Mouse (Mus musculus) cerebellum, postnatal 14 days (tissue): ENCODE measurements around the gene Lamp2.
"Not testable (repeated sequence)": the region's sequence is repeated elsewhere in the genome, so short reads cannot be mapped to it uniquely, and the experiment has no call there.

Experiments
- DNase-seq, 2 experiments: peaks; one replicate each; pipeline ENCODE4 v3.0.0; 2021; ENCODE audit warnings: mixed read lengths in 2 of 2

Gene Lamp2

DNA sequence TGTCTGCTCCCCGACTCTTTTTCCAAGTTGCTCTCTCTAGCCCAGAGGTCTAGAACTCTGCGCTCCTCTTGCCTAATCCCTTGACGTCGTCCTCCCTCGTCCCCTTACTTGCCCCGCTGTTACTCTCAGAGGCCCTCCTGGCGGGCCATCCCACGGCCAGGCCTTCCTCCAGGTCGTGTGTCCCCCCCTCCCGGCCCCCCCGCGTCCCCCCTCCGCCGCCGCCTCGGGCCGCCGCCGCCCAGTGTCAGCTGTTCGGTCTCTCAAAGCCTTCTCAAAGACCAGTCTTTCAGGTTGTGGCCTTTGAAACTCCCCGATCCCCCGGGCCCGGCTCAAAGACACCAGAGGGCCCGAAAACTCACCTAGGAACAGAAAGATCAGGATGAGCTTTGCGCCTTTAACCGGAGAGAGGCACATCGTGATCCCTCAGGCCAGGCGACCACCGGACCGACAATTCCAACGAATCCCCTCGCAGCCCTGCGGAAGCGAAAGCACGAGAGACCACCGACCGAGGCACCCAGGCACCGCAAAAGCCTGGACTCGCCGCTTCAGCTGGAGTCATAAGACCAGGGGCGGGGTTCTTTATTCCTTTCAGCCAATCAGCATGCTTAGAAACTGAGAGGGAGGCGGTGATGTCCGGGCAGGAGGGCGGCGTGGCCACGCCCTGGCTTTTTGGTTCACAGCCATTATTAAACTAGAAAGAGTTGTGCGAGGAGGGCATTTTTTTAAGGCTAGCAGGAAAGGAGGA lies at the start of gene Lamp2:
Lamp2 (minus strand) TSS at position 565 of the 745 bp plus-strand sequence.
- peak; percentile 80 to 81 for DNase-seq

DNA sequence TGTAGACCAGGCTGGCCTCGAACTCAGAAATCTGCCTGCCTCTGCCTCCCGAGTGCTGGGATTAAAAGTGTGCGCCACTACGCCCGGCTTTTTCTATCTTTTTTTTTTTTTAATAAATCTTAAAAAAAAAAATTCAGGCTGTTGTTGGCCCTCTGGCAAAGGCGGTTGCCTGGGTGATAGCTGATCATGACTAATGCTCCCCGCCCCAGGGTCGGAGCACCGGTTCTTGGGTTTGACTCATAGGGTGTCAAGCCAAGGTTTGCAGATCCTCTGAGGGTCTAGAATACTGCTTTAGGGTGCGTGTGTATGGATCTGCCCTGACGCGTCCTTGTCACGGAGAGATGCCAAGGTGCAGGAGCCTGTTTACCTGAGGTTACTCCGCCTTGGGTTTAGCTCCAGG lies 48.6 kb upstream of the Lamp2 start:
- no peak for DNase-seq

DNA sequence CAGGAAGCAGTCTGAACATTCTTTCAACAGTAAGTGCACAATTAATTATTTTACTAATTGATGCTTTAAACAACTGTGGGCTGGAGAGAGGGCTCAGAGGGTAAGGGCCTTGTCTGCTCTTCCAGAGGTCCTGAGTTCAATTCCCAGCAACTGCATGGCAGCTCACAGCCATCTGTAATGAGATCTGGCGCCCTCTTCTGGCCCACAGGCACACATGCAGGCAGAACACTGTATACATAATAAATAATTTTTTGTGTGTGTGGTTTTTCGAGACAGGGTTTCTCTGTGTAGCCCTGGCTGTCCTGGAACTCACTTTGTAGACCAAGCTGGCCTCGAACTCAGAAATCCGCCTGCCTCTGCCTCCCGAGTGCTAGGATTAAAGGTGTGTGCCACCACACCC lies 45.9 kb upstream of the Lamp2 start:
- DNase-seq, result not testable (repeated sequence)

DNA sequence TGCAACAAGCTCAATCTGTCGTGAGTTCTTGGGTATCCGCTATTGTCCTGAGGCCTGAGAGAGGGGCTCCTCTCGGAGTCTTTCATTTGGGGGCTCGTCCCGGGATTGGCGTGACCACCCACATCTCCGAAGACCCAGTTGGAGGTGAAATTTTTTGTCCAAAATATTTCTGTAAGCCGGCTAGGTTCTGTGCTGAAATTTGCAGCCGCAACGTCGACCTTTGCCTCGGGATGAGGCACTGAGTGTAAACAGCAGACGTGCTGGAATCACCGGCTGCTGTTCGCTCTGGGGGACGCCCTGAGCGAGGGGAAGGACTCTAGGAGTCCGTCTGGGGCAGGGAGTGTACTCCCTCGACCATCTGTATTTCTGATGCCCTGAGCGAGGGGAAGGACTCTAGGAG lies 29.2 kb upstream of the Lamp2 start:
- not testable (repeated sequence) for DNase-seq

DNA sequence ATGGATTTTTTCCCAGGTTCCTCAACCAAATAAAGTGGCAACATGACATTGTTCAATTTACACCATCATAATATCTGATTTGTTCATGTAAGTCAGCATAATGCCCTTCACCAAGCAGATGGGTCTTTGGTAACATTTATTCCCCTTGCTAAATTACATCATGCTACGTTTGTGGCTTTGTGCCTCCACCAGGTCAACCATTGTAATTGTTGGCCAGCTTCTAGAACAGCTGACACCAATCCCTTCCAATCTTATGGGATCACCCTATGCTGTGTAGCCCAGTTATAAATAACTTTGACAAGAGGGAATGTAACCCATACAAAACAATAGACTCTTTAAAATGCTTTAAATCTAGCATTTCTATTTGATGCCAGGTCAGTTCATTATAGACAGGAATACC lies 22.3 kb upstream of the Lamp2 start:
- DNase-seq, result peak; percentile 33 to 34

DNA sequence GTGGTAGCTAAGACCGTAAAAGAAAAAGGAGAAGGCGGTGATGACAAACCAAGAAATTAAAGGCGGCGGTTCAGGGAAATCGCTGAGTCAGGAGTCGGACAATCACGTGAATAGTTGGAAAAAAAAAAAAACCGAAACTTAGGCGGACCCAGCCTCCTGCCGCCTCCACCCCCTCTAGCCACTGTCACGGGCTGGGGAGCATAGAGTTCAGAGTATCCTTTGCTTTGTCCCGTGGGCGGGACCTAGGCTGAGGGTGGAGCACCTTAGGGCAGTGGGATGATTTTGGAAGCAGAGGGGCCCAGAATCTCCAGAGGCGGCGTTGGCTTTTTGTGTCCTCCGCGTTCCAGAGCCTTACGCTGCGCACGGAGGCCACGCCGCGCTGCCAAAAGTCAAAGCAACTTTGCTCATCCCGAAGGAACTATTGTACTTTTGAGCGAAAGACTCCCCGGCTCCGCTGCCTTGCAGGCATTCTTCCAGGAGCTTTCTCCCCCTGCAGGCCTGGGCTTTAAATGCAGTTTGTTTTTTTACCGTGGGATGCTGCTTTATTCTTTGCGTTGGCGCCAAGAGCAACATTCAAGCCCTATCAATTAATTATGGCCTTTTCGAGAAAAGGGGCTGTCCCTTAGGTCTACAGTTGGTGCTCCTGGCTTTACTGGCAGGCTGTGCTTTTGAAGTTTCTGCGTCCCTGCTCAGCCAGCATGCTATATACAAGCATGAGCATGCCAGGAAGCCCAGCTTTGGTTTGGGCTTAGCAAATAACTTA lies 17.5 kb upstream of the Lamp2 start:
- peak; percentile 66 for DNase-seq

DNA sequence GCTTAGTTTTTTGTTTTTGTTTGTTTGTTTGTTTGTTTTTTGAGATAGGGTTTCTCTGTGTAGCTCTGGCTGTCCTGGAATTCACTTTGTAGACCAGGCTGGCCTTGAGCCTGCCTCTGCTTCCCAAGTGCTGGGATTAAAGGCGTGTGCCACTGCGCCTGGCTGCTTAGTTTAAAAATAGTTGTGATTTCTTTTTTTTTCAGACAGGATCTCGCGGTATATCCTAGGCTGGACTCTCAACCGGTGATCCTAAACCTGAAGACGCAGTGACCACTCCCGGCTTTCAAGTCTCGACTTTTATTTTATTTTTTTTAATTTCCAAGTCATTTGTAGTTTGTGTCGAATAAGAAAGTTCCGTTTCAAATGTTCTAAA lies 16.9 kb upstream of the Lamp2 start:
- no peak for DNase-seq

DNA sequence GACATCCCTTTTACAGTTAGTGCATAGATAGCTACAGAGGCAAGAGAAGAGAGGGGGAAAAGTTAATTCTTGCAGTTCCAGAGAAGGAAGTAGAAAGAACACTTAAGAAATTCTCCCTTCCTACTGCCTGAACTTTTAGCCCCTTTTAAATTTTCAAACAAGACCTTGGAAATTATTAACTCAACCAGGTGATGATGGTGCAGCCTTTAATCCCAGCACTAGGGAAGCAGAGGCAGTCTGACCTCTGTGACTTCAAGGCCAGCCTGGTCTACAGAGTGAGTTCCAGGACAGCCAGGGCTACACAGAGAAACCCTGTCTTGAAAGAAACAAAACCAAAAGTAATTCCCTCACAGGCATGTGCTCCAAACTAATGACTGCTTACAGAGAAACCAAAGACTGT lies 10.0 kb upstream of the Lamp2 start:
- no peak for DNase-seq

DNA sequence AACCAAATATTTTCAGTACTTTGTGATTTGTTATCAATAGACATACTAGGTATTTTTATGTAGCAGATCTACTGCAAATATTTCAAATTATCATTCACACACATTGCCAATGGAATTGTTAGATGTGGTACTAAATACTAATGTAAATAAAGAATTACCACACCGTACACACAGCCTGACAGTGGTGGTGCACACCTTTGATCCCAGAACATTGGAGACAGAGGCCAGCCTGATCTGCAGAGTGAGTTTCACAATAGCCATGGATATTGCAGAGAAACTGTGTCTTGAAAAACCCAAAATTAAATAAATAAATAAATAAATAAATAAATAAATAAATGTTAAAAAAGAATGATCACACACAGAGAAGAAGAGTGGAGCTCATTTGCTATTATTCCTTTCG lies 6.9 kb upstream of the Lamp2 start:
- no peak for DNase-seq

DNA sequence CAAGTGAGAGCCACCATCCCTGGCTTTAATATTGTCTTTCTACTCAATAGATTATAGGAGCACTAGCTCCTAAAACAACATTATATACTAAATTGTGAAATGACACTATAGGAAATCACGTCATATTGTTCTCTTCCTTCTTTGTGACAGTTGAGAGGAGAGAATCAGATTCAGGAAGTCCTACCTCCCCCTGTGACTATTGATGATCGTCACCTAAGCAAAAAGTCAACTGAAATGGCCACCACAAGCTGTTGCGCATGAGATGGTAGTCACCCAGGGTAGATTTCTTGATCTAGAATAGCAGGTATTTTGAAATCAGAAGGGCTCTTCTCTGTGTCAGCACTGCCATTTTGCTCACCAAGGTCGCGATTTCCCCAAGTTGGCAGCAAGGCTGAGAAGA lies 5.8 kb upstream of the Lamp2 start:
- no peak for DNase-seq

DNA sequence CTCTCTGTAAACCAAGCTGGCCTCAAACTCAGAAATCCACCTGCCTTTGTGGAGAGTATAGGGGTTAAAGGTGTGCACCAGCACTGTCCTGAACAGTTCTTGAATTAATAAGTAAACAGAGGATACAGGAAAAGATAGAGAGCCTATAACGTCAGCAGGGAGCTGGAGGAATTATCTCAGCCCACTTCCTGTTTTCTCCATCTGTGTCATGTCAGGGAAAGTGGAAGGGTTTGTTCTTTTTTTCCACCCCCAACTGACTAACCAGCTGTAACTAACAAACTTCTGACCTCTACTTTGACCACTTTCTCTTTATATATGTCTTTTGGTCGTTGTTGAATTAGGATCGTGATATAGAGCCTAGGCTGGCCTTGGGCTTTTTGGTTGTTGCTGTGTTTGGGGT lies 4.6 kb upstream of the Lamp2 start:
- DNase-seq, result no peak

DNA sequence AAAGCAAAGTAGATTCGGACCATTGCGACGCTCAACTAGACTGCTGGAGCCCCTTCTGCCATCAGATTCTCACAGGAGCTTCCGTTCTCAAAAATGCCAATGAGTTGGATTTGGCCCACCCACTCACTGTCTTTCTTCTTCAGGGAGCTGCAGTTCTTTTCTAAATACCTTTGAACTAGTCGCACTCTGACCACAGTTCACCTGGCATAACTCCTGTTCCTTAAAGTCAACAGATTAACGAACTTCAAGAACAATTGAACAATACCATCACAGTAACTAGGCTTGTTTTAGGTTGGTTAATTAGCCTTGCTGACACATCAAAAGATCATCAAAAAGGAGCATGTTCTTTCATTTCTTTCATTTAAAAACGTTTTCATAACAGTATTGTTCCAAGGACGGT lies 2.8 kb upstream of the Lamp2 start:
- DNase-seq, result no peak

DNA sequence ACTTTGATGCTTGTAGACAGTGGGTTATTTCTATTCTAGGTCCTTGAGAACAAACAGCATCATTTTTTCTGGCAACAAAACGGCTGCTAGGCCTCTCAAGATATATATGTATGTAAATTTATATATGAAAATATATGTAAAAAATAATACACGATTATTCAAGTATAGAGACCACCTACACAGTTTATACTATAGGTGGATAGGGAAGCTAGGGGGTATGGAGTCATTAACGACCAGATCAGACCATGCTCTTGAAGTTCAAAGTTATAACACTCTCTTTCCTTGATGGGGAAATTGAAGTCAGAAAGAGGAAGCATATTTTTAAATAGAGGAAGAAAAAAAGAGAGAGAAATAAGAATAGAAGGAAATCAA lies 367 bp upstream of the Lamp2 start:
- no peak for DNase-seq

DNA sequence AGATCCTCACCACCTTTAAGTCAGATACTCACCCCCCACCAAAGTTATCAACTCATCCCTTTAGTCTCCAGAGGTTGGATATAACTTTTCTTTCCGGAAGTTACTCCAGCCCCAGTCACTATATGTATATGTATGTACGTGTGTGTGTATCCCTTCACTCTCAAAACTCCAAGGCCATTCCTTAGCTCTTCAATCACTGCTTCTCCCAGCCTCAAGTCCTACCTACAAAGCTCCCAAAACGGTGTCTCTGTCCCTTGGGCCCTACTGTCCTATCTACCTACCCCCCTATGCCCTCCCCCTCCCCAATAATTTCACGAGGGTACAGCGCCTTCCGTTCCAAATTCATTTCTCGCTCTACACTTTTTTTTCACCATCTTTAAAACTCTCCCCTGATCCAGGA lies 780 bp downstream of the Lamp2 start:
- no peak for DNase-seq

DNA sequence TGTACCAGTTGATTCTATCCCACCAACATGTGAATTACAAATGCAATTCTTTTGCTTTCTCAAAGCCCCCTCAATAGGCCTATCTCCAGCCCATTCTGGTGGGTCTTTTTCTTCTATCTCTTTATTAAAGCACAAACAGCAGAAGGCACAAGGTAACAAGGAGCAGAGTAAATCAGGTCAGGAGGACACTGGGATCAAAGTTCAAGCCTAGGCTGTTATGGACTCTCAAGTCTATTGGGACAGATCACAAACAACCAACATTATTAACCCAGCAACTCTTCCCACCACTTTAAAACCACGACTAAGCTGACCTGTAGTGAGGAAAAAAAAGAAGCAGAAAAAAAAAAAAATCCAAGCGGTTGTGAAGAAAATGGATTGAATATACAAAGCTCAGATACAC lies 1.4 kb downstream of the Lamp2 start:
- no peak for DNase-seq

DNA sequence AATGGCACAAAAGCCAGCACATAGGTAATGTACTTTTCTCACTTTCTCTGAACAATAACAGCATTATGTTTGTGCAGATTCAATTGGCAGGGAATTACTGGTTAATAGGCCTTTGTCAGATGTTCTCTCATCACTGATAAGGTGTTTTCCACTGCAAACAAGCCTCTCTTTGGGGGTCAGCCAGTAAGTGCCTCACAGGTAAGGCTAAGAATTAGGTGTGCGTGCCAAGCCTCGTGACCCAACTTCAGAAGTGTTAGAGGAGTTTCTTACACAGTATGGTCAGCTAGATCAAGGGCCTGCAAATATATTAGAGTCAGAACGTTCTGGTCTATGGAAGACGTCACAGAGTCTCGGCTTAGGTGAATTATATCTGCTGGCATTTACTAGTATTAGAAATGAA lies 2.3 kb downstream of the Lamp2 start:
- DNase-seq, result no peak

DNA sequence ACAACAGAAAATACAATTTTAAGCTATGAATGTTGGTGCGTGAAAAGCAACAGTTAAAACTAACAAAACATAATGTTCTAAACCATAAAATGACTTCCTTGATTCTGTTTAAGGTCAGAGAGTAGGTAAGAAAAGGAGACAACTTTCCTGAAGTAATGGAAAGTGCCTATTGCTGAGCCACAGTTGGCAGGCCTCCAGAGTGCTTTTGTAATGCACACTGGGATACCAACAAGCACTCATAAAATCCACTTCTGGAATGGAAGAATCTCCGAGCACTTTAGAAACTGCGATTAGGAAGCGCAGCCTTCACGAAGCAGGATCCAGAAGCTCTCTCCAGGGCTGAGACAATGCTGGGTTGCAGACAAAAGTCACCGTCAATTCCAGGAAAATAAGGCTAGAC lies 5.8 kb downstream of the Lamp2 start:
- DNase-seq, result no peak

DNA sequence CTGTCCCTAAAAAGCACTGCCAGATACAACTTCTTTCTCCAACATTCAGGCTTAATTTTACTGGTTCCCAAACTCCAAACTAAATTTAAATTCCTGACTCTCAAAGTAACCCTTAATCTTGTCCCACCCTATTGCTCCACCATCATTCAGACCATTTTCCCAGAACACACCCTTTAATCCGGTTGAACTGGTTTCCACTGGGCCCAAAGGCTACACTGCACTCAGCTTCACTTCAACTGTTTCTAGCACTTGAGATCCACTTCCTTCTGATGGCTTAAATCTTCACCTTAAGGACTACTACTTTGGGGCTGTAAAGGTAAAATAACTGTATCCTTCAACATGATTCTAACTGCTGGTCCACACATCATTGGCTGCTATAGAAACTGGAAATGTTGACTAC lies 10.5 kb downstream of the Lamp2 start:
- DNase-seq, result no peak

DNA sequence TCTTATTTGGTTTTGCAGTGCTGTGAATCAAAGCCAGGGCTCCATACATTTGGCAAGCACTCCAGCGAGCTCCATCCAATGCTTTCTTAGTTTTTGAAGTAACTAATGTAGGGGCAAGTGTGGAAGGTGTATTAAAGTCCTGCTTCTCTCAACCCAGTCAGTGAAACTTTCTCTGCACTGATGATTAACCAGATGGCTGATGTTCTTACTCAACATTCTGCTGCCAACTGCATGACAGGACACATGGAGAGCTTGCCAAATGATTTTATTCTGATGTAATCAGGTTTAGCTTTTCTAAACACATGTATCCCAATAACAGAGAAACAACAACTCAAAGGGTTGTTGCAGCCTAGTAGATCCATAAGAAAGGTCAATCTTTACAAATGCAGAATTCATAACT lies 13.8 kb downstream of the Lamp2 start:
- peak in 1 of 2 experiments; percentile 15 for DNase-seq

DNA sequence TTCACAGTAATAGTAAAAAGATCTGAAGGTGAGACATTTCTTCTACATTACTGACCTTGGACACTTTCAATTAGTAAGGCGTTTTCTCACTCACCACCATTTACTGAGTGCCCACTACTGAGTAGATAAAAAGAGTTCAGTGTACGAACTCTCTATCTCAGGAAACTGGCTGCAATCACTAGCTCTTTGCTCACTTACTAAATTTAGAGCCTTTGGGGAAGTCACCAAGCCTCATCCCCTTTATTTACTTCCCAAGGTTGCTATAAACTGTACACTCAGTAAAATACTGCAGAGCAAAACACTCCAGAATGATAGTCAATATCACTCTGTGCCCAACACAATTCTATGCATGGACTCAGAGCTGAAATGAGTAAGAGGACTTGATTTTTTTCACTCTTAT lies 16.6 kb downstream of the Lamp2 start:
- DNase-seq, result no peak

DNA sequence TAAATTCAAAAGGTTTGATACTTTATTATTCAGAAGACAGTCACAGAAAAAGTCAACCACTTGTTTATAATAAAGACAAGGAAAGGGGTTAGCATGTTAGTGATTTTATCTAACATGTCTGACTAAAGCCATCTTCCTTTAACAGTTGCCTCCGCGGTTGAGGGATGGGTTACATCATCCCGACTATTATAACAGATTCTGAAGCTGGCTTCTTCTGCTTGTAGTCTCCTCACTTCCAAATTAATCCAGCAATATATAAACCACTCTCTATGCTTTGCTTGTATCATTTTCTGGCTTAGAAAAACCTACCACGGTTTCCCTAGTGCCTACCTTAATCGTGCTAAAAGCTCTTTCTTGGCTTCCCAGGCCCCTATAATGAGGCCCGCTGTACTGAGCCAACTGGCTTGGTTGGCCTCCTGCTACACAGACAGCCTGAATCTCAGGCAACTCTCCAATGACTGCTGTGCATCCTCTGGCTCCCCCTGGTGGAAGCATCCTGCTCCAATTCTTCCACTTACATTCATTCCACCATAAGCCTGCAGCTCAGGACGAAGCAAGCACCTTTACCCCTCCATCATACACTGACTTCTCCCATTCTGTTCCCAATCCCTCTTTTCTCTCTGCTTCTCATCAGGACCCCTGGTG lies 18.0 kb downstream of the Lamp2 start:
- DNase-seq, result peak; percentile 92 to 93

DNA sequence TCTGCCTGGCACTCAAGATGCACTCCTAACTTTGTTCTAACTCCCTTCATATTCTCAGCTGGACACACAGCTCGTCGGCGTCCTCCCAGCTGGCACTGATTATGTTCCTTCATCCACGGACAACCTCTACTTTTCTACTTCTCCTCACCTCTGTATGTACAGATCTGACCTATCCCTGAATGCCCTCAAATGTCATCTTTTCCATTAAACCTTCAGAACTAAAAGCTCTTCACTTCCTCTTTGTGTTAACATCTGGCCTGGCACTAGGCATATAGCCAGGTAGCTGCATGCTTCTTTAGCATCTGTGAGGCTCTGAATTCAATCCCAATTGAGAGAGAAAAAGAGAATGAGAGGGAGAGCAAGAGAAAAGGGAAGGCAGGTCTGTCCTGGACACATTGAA lies 26.8 kb downstream of the Lamp2 start:
- no peak for DNase-seq

DNA sequence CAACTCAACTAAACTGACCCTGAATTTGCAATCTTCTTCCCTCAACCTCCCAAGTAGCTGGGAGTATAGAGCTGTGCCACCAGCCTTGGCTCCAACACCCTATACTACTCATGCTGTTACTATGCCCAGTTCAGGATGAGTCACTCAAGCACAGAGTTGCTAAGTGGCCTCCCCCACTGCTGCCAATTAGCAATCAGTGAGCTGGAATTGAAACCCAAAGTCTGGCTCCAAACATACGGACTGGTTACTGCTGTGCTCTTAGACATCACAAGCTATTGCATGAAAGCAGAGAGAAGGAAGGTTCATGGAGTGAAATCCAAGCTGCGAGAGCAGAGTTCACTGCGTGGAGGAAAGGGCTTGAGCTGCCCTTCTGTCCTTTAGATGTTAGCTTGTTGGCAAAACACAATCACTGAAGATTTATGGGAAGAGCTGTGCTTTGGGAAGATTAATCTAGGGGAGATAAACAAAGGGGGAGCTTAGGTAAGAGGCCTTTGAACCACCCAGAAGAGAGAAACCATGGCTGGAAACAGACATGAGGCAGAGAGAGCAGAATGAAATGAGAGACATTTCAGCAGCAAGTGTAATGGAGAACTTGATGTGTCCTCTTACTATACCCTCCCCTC lies 27.3 kb downstream of the Lamp2 start:
- peak; percentile 20 to 27 for DNase-seq

DNA sequence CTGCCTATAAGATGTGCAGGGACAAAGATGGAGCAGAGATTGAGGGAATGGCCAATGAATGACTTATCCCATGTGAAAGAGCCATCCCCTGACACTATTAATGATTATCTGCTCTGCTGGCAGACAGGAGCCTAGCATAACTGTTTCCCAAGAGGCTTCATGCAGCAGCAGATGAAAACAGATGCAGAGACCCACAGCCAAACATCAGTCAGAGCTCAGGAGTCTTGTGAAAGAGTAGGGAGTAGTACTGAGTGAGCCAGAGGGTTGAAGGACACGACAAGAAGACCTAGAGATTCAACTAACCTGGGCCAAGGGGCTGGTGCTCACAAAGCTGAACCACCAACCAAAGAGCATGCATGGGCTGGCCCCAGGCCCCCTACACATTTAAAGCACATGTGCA lies 30.2 kb downstream of the Lamp2 start:
- DNase-seq, result no peak
